Mouse (Mus musculus): Measurements from ENCODE around the gene Tshz2. TPM values are rescaled to one million over a fixed set of nuclear protein-coding genes. Genes with fewer than 3 reads are reported as not detected.

Gene Tshz2
- polyA plus RNA-seq, 1 experiment from 2014 or later, result 3.4 TPM

DNA sequence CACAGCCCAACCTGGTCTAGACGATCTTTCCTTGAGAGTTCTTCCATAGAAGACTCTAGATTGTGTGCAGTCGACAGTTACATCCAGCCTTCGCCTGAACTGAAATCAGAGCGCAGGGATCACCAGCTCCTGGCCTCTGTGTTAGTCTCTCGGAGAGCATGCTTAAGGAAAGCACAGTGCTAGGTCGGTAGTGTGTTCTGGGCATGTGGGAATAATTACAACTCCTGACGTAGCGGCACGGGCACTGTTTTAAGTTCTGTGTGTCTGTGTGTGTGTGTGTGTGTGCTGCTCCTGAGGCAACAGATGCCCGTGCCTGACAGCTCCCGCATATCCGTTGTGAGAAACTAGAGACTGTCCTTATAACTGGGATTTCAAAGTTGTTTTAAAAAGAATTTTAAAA is 398.4 kb downstream of the Tshz2 start:
- Histone ChIP-seq H3K27me3 (replicated peaks; ENCODE audit: insufficient read depth, low read length) (no peaks in the 10 kb centered on the region), H3K9ac (replicated peaks; ENCODE audit: low read depth) (no peak overlapping the region), H3K36me3 (ENCODE audit: insufficient read depth, low read length) (no peaks in the 10 kb centered on the region), H3K27ac (ENCODE audit: low read length) (no peak overlapping the region), H3K9me3 (ENCODE audit: low read length) (no peaks in the 10 kb centered on the region), H3K4me2 (replicated peaks; ENCODE audit: low read depth, low read length) (no peak overlapping the region), H3K4me3 (ENCODE audit: low read depth, low read length) (no peak overlapping the region), H3K4me1 (ENCODE audit: insufficient read depth, low read depth, low read length) (no peaks in the 10 kb centered on the region)
- ATAC-seq (no peak), DNase-seq (ENCODE audit: low spot score) (no peak)
- TF ChIP-seq CTCF (IDR thresholded peaks at IDR 0.05) (no peak), EP300 (IDR thresholded peaks at IDR 0.05) (no peak)
- WGBS, result 94% methylated on average over 12 of the region's 12 CpGs

DNA sequence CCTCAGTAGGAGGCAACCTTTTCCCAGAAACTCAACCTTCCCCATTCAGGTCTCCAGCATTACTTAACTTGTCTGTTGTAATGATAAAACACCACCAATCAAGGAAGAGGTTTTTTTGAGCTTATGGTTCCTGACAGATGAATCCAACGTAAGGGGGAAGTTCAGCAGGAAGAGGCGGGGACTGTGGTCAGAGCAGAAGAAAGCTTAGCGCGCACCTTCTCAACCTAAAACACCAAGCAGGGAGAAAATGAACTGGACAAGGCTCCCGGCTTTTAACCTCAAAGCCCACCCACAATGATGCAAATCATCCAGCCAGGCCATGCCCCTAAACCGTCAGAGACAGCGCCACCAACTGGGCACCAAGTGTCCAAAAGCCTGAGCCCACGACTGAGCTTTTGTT is 399.1 kb downstream of the Tshz2 start:
- ATAC-seq (no peak), DNase-seq (ENCODE audit: low spot score) (no peak)
- H3K9ac ChIP-seq (replicated peaks; ENCODE audit: low read depth), result no peak overlapping the region
- TF ChIP-seq CTCF (IDR thresholded peaks at IDR 0.05), result no peak
- TF ChIP-seq EP300 (IDR thresholded peaks at IDR 0.05), result no peak
- H3K27me3 ChIP-seq (replicated peaks; ENCODE audit: insufficient read depth, low read length), result no peaks in the 10 kb centered on the region
- no peak overlapping the region for H3K4me3 ChIP-seq (ENCODE audit: low read depth, low read length)
- no peak overlapping the region for H3K4me2 ChIP-seq (replicated peaks; ENCODE audit: low read depth, low read length)
- no peak overlapping the region for H3K27ac ChIP-seq (ENCODE audit: low read length)
- 73% methylated on average over 8 of the region's 8 CpGs for WGBS
- H3K4me1 ChIP-seq (ENCODE audit: insufficient read depth, low read depth, low read length), result no peaks in the 10 kb centered on the region
- no peaks in the 10 kb centered on the region for H3K36me3 ChIP-seq (ENCODE audit: insufficient read depth, low read length)
- H3K9me3 ChIP-seq (ENCODE audit: low read length), result no peaks in the 10 kb centered on the region

DNA sequence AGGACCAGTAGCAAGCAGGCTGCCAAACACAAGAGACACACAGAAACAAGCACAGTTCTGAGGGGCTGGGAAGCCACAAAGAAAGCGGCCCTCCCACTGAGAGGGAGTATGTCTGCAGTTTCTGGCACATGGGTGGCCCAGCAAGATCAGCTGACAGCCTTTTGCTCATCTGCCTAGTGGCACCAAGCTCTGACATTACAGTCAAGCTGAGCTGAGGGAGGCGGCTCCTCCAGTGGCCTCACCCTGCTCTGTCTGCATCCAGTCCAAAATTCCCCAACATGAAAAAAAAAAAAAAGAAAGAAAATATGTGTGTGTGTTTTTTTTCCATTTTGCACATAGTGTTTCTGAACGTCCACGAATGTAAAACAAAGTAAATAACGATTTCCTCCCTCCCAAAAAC is 400.4 kb downstream of the Tshz2 start:
- TF ChIP-seq EP300 (IDR thresholded peaks at IDR 0.05), result no peak
- no peak for TF ChIP-seq CTCF (IDR thresholded peaks at IDR 0.05)
- Histone ChIP-seq H3K4me1 (ENCODE audit: insufficient read depth, low read depth, low read length) (no peaks in the 10 kb centered on the region), H3K9me3 (ENCODE audit: low read length) (no peaks in the 10 kb centered on the region), H3K36me3 (ENCODE audit: insufficient read depth, low read length) (no peaks in the 10 kb centered on the region), H3K4me2 (replicated peaks; ENCODE audit: low read depth, low read length) (no peak overlapping the region), H3K27ac (ENCODE audit: low read length) (0 out of 2 replicates have a peak overlapping the region, but pooled peaks have one; percentile 20), H3K9ac (replicated peaks; ENCODE audit: low read depth) (no peak overlapping the region), H3K4me3 (ENCODE audit: low read depth, low read length) (no peak overlapping the region), H3K27me3 (replicated peaks; ENCODE audit: insufficient read depth, low read length) (no peaks in the 10 kb centered on the region)
- DNase-seq (ENCODE audit: low spot score), result peak; percentile 52
- ATAC-seq, result peak; percentile 80
- WGBS, result 40% methylated on average over 5 of the region's 5 CpGs

DNA sequence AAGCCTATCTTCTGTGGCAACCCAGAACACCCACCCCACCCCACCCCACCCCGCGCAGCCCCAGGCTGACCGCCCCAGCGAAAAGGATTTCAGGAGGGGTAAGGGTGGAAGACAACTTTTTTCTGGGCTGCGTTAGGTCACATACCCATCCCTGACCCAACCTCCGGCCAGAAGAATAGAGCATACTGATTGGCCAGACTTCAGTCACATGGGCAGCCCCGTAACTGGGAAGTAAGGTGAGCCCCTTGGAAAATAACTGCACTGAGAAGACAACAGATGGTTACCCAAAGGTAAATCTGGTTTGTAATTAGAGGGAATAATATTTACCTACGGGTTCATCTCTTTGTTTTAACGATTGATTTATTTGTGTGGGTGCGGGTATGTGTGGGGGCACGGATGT is 402.0 kb downstream of the Tshz2 start:
- no peak overlapping the region for H3K4me3 ChIP-seq (ENCODE audit: low read depth, low read length)
- ATAC-seq (no peak), DNase-seq (ENCODE audit: low spot score) (no peak)
- no peak overlapping the region for H3K27ac ChIP-seq (ENCODE audit: low read length)
- 95% methylated on average over 11 of the region's 11 CpGs for WGBS
- no peak overlapping the region for H3K9ac ChIP-seq (replicated peaks; ENCODE audit: low read depth)
- no peak overlapping the region for H3K4me2 ChIP-seq (replicated peaks; ENCODE audit: low read depth, low read length)
- TF ChIP-seq EP300 (IDR thresholded peaks at IDR 0.05) (no peak), CTCF (IDR thresholded peaks at IDR 0.05) (no peak)
- H3K27me3 ChIP-seq (replicated peaks; ENCODE audit: insufficient read depth, low read length), result no peaks in the 10 kb centered on the region
- no peaks in the 10 kb centered on the region for H3K36me3 ChIP-seq (ENCODE audit: insufficient read depth, low read length)
- no peaks in the 10 kb centered on the region for H3K9me3 ChIP-seq (ENCODE audit: low read length)
- no peaks in the 10 kb centered on the region for H3K4me1 ChIP-seq (ENCODE audit: insufficient read depth, low read depth, low read length)

DNA sequence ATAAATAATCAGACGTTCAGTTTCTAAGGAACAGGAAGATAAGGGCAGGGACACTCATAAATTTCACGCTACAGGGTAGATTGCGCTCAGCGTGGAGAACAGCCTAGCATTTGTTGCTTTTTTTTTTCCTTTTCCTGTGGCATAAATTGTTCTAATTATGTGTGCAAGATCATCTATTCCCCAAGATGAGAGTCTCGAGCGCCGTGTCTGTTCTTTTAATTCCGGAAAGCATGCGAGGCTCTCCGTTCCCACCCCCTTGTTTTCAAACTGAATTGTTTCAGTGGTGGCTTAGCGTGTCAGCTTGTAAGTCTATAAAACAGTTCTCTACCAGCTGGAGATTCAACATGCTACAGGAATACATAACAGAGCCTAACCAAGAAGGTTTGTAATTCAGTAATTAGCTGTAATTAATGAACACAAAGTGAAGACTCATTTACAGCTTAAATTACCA is 404.0 kb downstream of the Tshz2 start:
- no peaks in the 10 kb centered on the region for H3K36me3 ChIP-seq (ENCODE audit: insufficient read depth, low read length)
- ATAC-seq, result no peak
- 44% methylated on average over 11 of the region's 11 CpGs for WGBS
- peak overlapping the region; percentile 14; the same call in 1 of the 2 replicates for H3K4me2 ChIP-seq (replicated peaks; ENCODE audit: low read depth, low read length)
- H3K9ac ChIP-seq (replicated peaks; ENCODE audit: low read depth), result no peak overlapping the region
- no peaks in the 10 kb centered on the region for H3K9me3 ChIP-seq (ENCODE audit: low read length)
- no peaks in the 10 kb centered on the region for H3K4me1 ChIP-seq (ENCODE audit: insufficient read depth, low read depth, low read length)
- no peak overlapping the region for H3K4me3 ChIP-seq (ENCODE audit: low read depth, low read length)
- H3K27me3 ChIP-seq (replicated peaks; ENCODE audit: insufficient read depth, low read length), result no peaks in the 10 kb centered on the region
- peak; percentile 20 for DNase-seq (ENCODE audit: low spot score)
- no peak for TF ChIP-seq CTCF (IDR thresholded peaks at IDR 0.05)
- no peak for TF ChIP-seq EP300 (IDR thresholded peaks at IDR 0.05)
- H3K27ac ChIP-seq (ENCODE audit: low read length), result no peak overlapping the region

DNA sequence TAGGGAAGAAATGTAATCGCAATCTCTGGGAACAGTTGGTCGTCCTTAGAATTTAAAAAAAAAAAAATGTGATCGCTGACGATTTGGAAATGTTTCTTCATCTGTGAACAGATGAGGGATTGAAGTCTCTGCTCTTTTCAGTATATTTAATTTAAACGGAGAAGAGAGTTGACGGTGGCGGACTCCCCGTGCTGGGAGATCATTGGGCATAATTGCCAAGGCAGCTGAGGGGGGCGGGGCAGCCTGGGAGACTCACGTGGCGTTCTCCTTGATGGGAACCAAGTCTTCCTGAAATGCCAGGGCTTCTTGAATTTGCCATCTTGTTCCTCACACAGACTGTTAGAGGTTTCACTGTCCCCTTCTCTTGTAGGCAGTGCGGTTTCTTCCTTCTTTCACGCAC is 404.5 kb downstream of the Tshz2 start:
- H3K4me2 ChIP-seq (replicated peaks; ENCODE audit: low read depth, low read length), result no peak overlapping the region; the same call in 1 of the 2 replicates
- ATAC-seq, result no peak
- H3K4me3 ChIP-seq (ENCODE audit: low read depth, low read length), result no peak overlapping the region
- WGBS, result 63% methylated on average over 13 of the region's 13 CpGs
- H3K9ac ChIP-seq (replicated peaks; ENCODE audit: low read depth), result no peak overlapping the region
- no peaks in the 10 kb centered on the region for H3K27me3 ChIP-seq (replicated peaks; ENCODE audit: insufficient read depth, low read length)
- H3K36me3 ChIP-seq (ENCODE audit: insufficient read depth, low read length), result no peaks in the 10 kb centered on the region
- H3K4me1 ChIP-seq (ENCODE audit: insufficient read depth, low read depth, low read length), result no peaks in the 10 kb centered on the region
- H3K27ac ChIP-seq (ENCODE audit: low read length), result no peak overlapping the region
- no peak for DNase-seq (ENCODE audit: low spot score)
- no peaks in the 10 kb centered on the region for H3K9me3 ChIP-seq (ENCODE audit: low read length)
- TF ChIP-seq CTCF (IDR thresholded peaks at IDR 0.05), result no peak

DNA sequence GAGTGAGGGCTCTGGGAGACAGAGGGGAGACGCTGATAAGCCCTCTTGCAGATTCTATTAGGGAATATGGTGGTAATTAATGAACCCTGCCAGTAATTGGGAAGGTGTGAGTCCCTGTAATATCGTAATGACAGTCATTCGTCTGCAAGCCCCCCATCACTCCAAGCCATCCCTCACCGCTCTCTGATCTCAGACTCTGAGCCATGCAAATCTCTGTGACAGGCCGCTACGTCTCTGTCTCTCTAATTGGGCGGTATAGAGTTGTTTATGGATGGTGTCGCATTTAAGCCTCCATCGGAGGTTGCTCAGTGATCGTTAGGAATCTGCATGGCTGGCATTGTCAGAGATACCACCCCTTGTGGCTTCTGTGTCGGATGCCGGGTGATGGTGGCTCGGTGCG is 407.0 kb downstream of the Tshz2 start:
- Histone ChIP-seq H3K27ac (ENCODE audit: low read length) (no peak overlapping the region), H3K9me3 (ENCODE audit: low read length) (no peaks in the 10 kb centered on the region), H3K27me3 (replicated peaks; ENCODE audit: insufficient read depth, low read length) (no peaks in the 10 kb centered on the region), H3K9ac (replicated peaks; ENCODE audit: low read depth) (no peak overlapping the region), H3K4me2 (replicated peaks; ENCODE audit: low read depth, low read length) (no peak overlapping the region), H3K4me1 (ENCODE audit: insufficient read depth, low read depth, low read length) (no peaks in the 10 kb centered on the region), H3K36me3 (ENCODE audit: insufficient read depth, low read length) (no peaks in the 10 kb centered on the region), H3K4me3 (ENCODE audit: low read depth, low read length) (no peak overlapping the region)
- TF ChIP-seq CTCF (IDR thresholded peaks at IDR 0.05) (no peak), EP300 (IDR thresholded peaks at IDR 0.05) (no peak)
- DNase-seq (ENCODE audit: low spot score), result no peak
- no peak for ATAC-seq
- WGBS, result 72% methylated on average over 14 of the region's 14 CpGs

Measured in lung, postnatal 0 days (tissue).